In the genomic region with DNA sequence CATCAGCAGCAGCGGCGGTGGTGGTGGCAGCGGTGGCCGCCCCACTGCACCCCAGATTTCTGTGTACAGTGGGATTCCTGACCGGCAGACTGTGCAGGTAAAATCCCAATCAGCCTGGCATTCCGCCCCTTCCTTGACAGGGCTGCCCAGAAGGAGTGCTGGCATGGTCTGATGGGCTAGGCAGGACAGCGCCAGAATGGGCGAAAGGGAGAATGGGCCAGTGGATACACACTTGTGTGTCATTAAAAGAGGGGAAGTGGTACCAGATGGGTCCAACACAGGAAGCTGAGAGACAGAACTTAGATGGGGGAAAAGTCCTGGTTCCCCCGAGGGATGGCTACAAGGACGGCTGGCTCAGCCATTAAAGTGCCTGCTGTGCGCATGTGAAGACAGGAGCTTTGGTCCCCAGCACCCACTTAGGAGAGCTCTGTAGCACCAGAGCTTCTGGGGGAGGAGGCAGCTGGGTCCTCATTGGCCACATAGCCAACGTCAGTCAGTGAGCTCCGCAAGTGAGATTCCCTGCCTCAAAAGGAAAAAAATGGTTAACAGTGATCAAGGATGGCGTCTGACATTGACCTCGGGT, we compare ENCODE assay signal across 11 mouse cellular contexts. TPM values are rescaled to one million over a fixed set of nuclear protein-coding genes. Genes with fewer than 3 reads are reported as not detected.
"Had no signal": no experiment of that assay in that cellular context is flagged by ENCODE, and none has a peak within 500 bp of the region (broad histone marks: within the 10 kb centered on the region; RNA-seq: fewer than 3 reads in every experiment).

No protein-coding gene starts in this region.

- H3K9ac ChIP-seq: liver, embryonic 13.5 days had no signal

- H3K4me2 ChIP-seq: liver, embryonic 13.5 days; midbrain, embryonic 11.5 days had no signal

- H3K36me3 ChIP-seq: liver, embryonic 13.5 days had no signal

- H3K4me3 ChIP-seq: liver, embryonic 13.5 days had no signal

- DNase-seq: kidney, postnatal 14 days; kidney, postnatal 4 days; liver, embryonic 13.5 days; lung, adult 2 months; lung, postnatal 14 days; lung, postnatal 4 days; midbrain, embryonic 14.5 days; thymus, adult 18-20 months; thymus, postnatal 36 days had no signal

- H3K27ac ChIP-seq: liver, embryonic 13.5 days had no signal

- H3K9me3 ChIP-seq: liver, embryonic 13.5 days had no signal

RNA-seq across cellular contexts. Expression of a gene that starts 49.9 kb away (rescaled TPM):
- total RNA-seq: megakaryocyte progenitor cell, adult 5-6 weeks had no signal
- polyA plus RNA-seq: liver, embryonic 13.5 days had no signal
